Mouse (Mus musculus) urinary bladder, postnatal 14 days (tissue): ENCODE measurements at regions not wholly inside any gene's neighbourhood (a gene's known extent, or its start where the extent isn't known, plus 50 kb on each side); places are given as distances from the start of the nearest gene placed in this dataset.
A peak's percentile ranks its signal among the peaks of the same experiment; 100 is the strongest.

Experiments
- DNase-seq: peaks from one replicate; pipeline ENCODE4 v3.0.0; 2021; ENCODE audit warnings: low spot score

GRCm38 (mm10) chrX:10770575-10770974, 55.8 kb downstream of the Mid1ip1 start:
- no peak for DNase-seq

- DNase-seq: peak; percentile 45
Observed at GRCm38 (mm10) chrX:10775714-10776515, 61.1 kb downstream of the Mid1ip1 start.

- DNase-seq: no peak
Observed at GRCm38 (mm10) chrX:10776516-10776818, 61.7 kb downstream of the Mid1ip1 start.

- peak; percentile 13 for DNase-seq
Observed at GRCm38 (mm10) chrX:10778014-10778413, 63.2 kb downstream of the Mid1ip1 start.

GRCm38 (mm10) chrX:10786359-10786758, 71.5 kb downstream of the Mid1ip1 start:
- DNase-seq: no peak

GRCm38 (mm10) chrX:10787057-10787456, 72.2 kb downstream of the Mid1ip1 start:
- no peak for DNase-seq

- no peak for DNase-seq
Observed at GRCm38 (mm10) chrX:10820313-10820920, 105.6 kb downstream of the Mid1ip1 start.

- no peak for DNase-seq
Observed at GRCm38 (mm10) chrX:10833681-10834080, 118.9 kb downstream of the Mid1ip1 start.

- no peak for DNase-seq
Observed at GRCm38 (mm10) chrX:10857089-10857488, 142.3 kb downstream of the Mid1ip1 start.

GRCm38 (mm10) chrX:10857668-10858067, 142.9 kb downstream of the Mid1ip1 start:
- DNase-seq: no peak

- no peak for DNase-seq
Observed at GRCm38 (mm10) chrX:10871613-10872012, 156.8 kb downstream of the Mid1ip1 start.

GRCm38 (mm10) chrX:10877856-10878255, 163.0 kb downstream of the Mid1ip1 start:
- DNase-seq: no peak

GRCm38 (mm10) chrX:10878922-10879321, 164.1 kb downstream of the Mid1ip1 start:
- DNase-seq: no peak

GRCm38 (mm10) chrX:10883729-10884464, 169.1 kb downstream of the Mid1ip1 start:
- DNase-seq: no peak

- DNase-seq: no peak
Observed at GRCm38 (mm10) chrX:10892815-10893214, 178.0 kb downstream of the Mid1ip1 start.

GRCm38 (mm10) chrX:10896193-10896955, 181.6 kb downstream of the Mid1ip1 start:
- DNase-seq: no peak

- no peak for DNase-seq
Observed at GRCm38 (mm10) chrX:10902686-10903085, 187.9 kb downstream of the Mid1ip1 start.

- peak; percentile 16 for DNase-seq
Observed at GRCm38 (mm10) chrX:10904072-10904471, 189.3 kb downstream of the Mid1ip1 start.

GRCm38 (mm10) chrX:10904889-10905288, 190.1 kb downstream of the Mid1ip1 start:
- no peak for DNase-seq

GRCm38 (mm10) chrX:10911127-10912061, 196.6 kb downstream of the Mid1ip1 start:
- no peak for DNase-seq
